Mouse (Mus musculus) hindbrain, embryonic 12.5 days (tissue): ENCODE measurements around the gene Plekha5. TPM values are rescaled to one million over a fixed set of nuclear protein-coding genes. Genes with fewer than 3 reads are reported as not detected.

Experiments
- ATAC-seq: fragments of 200-750 bp; cut with Nextera tagmentation; 2 replicates; pipeline ENCODE4 v1.8.0; 2017; ENCODE audit warnings: moderate TSS enrichment; ENCODE audit not compliant: low FRiP score
- H3K27ac ChIP-seq: fragments of 300-500 bp; sonication (generic); 2 replicates; pipeline ENCODE4 v1.5.1; 2016; ENCODE audit warnings: mild to moderate bottlenecking
- H3K27me3 ChIP-seq: fragments of 300-500 bp; sonication (generic); 2 replicates; pipeline ENCODE4 v1.6.1; 2016; ENCODE audit warnings: mild to moderate bottlenecking
- H3K36me3 ChIP-seq: fragments of 300-500 bp; sonication (generic); 2 replicates; pipeline ENCODE4 v1.6.1; 2016; ENCODE audit warnings: mild to moderate bottlenecking
- H3K4me1 ChIP-seq: fragments of 300-500 bp; sonication (generic); 2 replicates; pipeline ENCODE4 v1.6.1; 2016
- H3K4me2 ChIP-seq: fragments of 300-500 bp; sonication (generic); replicated peaks from 2 replicates; pipeline ENCODE4 v1.6.1; 2016; ENCODE audit warnings: mild to moderate bottlenecking
- H3K4me3 ChIP-seq: fragments of 300-500 bp; sonication (generic); 2 replicates; pipeline ENCODE4 v1.5.1; 2016; ENCODE audit warnings: mild to moderate bottlenecking
- H3K9ac ChIP-seq: fragments of 300-500 bp; sonication (generic); 2 replicates; pipeline ENCODE4 v1.6.1; 2016; ENCODE audit warnings: mild to moderate bottlenecking, moderate library complexity
- H3K9me3 ChIP-seq: fragments of 300-500 bp; sonication (generic); replicated peaks from 2 replicates; pipeline ENCODE4 v1.6.1; 2016; ENCODE audit warnings: mild to moderate bottlenecking
- WGBS: fragments of 180-500 bp; shearing (Covaris S2); methylation state at CpG from one replicate; pipeline ENCODE4 v1.1.7; 2016; 5-methylcytosine and 5-hydroxymethylcytosine counted together
- polyA plus RNA-seq: library from polyadenylated mRNA; unstranded; fragments of >200 nt; fragmentation: Nextera tagmentation; extraction: Ambion mirVana; gene quantifications from 2 replicates; pipeline ENCODE4 v1.2.1, GENCODE M21; 2016

Gene Plekha5
- 49.4 and 50.9 TPM in 2 replicates for polyA plus RNA-seq

- peak within 1 kb of the TSS; percentile 77 for H3K4me2 ChIP-seq
- peaks cover 21% of the 10 kb centered on the region for H3K4me1 ChIP-seq
- peak within 1 kb of the TSS; percentile 87 for H3K4me3 ChIP-seq
- no peaks in the 10 kb centered on the region for H3K27me3 ChIP-seq
- peak within 1 kb of the TSS; percentile 92 for H3K9ac ChIP-seq
- under 1% methylated on average over 24 of the region's 65 CpGs for WGBS
- peak; percentile 90 for ATAC-seq
- no peaks in the 10 kb centered on the region for H3K9me3 ChIP-seq
- peaks cover under 1% of the 10 kb centered on the region; the same call in 1 of the 2 replicates for H3K36me3 ChIP-seq
- peak within 1 kb of the TSS; percentile 94 for H3K27ac ChIP-seq
These were observed at the start of gene Plekha5 for GRCm38 (mm10) chr6:140423846-140424200. Gene Plekha5, plus strand, starts transcription at chr6:140424054.

GRCm38 (mm10) chr6:140375671-140376070 lies 48.2 kb upstream of the Plekha5 start:
- ATAC-seq: no peak
- H3K9me3 ChIP-seq: no peaks in the 10 kb centered on the region
- no peaks in the 10 kb centered on the region for H3K36me3 ChIP-seq
- H3K27me3 ChIP-seq: no peaks in the 10 kb centered on the region
- H3K27ac ChIP-seq: no peak overlapping the region
- no peak overlapping the region for H3K4me3 ChIP-seq
- H3K4me2 ChIP-seq: no peak overlapping the region
- no peaks in the 10 kb centered on the region; the same call in 1 of the 2 replicates for H3K4me1 ChIP-seq
- 40% methylated on average over 4 of the region's 4 CpGs for WGBS
- H3K9ac ChIP-seq: no peak overlapping the region

GRCm38 (mm10) chr6:140380588-140380987 lies 43.3 kb upstream of the Plekha5 start:
- no peak overlapping the region for H3K9ac ChIP-seq
- H3K4me2 ChIP-seq: no peak overlapping the region
- no peak overlapping the region for H3K27ac ChIP-seq
- no peaks in the 10 kb centered on the region for H3K27me3 ChIP-seq
- H3K4me3 ChIP-seq: no peak overlapping the region
- ATAC-seq: no peak
- WGBS: 83% methylated on average over 2 of the region's 2 CpGs
- H3K9me3 ChIP-seq: no peaks in the 10 kb centered on the region
- H3K4me1 ChIP-seq: no peaks in the 10 kb centered on the region; the same call in 1 of the 2 replicates
- H3K36me3 ChIP-seq: no peaks in the 10 kb centered on the region

GRCm38 (mm10) chr6:140381162-140381561 lies 42.7 kb upstream of the Plekha5 start:
- no peaks in the 10 kb centered on the region for H3K36me3 ChIP-seq
- no peaks in the 10 kb centered on the region for H3K9me3 ChIP-seq
- H3K4me1 ChIP-seq: no peaks in the 10 kb centered on the region; the same call in 1 of the 2 replicates
- no peaks in the 10 kb centered on the region for H3K27me3 ChIP-seq
- WGBS: 77% methylated on average over 8 of the region's 8 CpGs
- H3K27ac ChIP-seq: no peak overlapping the region
- H3K9ac ChIP-seq: no peak overlapping the region
- no peak for ATAC-seq
- no peak overlapping the region for H3K4me2 ChIP-seq
- no peak overlapping the region for H3K4me3 ChIP-seq

- ATAC-seq: no peak
- H3K36me3 ChIP-seq: no peaks in the 10 kb centered on the region
- H3K27me3 ChIP-seq: no peaks in the 10 kb centered on the region
- no peak overlapping the region for H3K27ac ChIP-seq
- H3K4me1 ChIP-seq: no peaks in the 10 kb centered on the region
- WGBS: 88% methylated on average over 10 of the region's 10 CpGs
- H3K4me3 ChIP-seq: no peak overlapping the region
- no peak overlapping the region for H3K9ac ChIP-seq
- H3K9me3 ChIP-seq: no peaks in the 10 kb centered on the region
- no peak overlapping the region for H3K4me2 ChIP-seq
These were observed 40.1 kb upstream of the Plekha5 start for GRCm38 (mm10) chr6:140383580-140384400.

- H3K27ac ChIP-seq: no peak overlapping the region
- H3K9me3 ChIP-seq: no peaks in the 10 kb centered on the region
- H3K9ac ChIP-seq: no peak overlapping the region
- H3K4me1 ChIP-seq: no peaks in the 10 kb centered on the region
- H3K4me2 ChIP-seq: no peak overlapping the region
- ATAC-seq: no peak
- no peak overlapping the region for H3K4me3 ChIP-seq
- H3K27me3 ChIP-seq: no peaks in the 10 kb centered on the region
- WGBS: 93% methylated on average over 7 of the region's 7 CpGs
- H3K36me3 ChIP-seq: no peaks in the 10 kb centered on the region
These were observed 27.2 kb upstream of the Plekha5 start for GRCm38 (mm10) chr6:140396687-140397086.

GRCm38 (mm10) chr6:140402766-140403310 lies 21.0 kb upstream of the Plekha5 start:
- 86% methylated on average over 13 of the region's 13 CpGs for WGBS
- H3K4me3 ChIP-seq: no peak overlapping the region
- ATAC-seq: no peak

GRCm38 (mm10) chr6:140411996-140412395 lies 11.9 kb upstream of the Plekha5 start:
- Histone ChIP-seq H3K36me3 (no peaks in the 10 kb centered on the region), H3K4me2 (no peak overlapping the region), H3K4me3 (no peak overlapping the region), H3K9ac (no peak overlapping the region), H3K27me3 (no peaks in the 10 kb centered on the region), H3K9me3 (no peaks in the 10 kb centered on the region), H3K4me1 (no peaks in the 10 kb centered on the region), H3K27ac (no peak overlapping the region)
- WGBS: 77% methylated on average over 3 of the region's 3 CpGs
- ATAC-seq: no peak

More at GRCm38 (mm10) chr6:140402766-140403310, 21.0 kb upstream of the Plekha5 start:
- no peak overlapping the region for H3K4me2 ChIP-seq
- no peaks in the 10 kb centered on the region for H3K36me3 ChIP-seq
- H3K9me3 ChIP-seq: no peaks in the 10 kb centered on the region
- no peak overlapping the region for H3K27ac ChIP-seq
- H3K4me1 ChIP-seq: no peaks in the 10 kb centered on the region
- H3K27me3 ChIP-seq: no peaks in the 10 kb centered on the region
- no peak overlapping the region for H3K9ac ChIP-seq

GRCm38 (mm10) chr6:140423041-140423845 lies 611 bp upstream of the Plekha5 start:
- Histone ChIP-seq H3K9ac (peak overlapping the region; percentile 92), H3K9me3 (no peaks in the 10 kb centered on the region), H3K4me1 (peaks cover 21% of the 10 kb centered on the region), H3K4me2 (peak overlapping the region; percentile 77), H3K27me3 (no peaks in the 10 kb centered on the region), H3K36me3 (no peaks in the 10 kb centered on the region), H3K27ac (peak overlapping the region; percentile 94), H3K4me3 (peak overlapping the region; percentile 87)
- WGBS: 7% methylated on average over 29 of the region's 29 CpGs
- no peak for ATAC-seq

- Histone ChIP-seq H3K9ac (peak overlapping the region; percentile 92), H3K36me3 (peaks cover 6% of the 10 kb centered on the region), H3K4me3 (peak overlapping the region; percentile 87), H3K27ac (peak overlapping the region; percentile 94), H3K27me3 (no peaks in the 10 kb centered on the region), H3K4me1 (peaks cover 21% of the 10 kb centered on the region), H3K9me3 (no peaks in the 10 kb centered on the region), H3K4me2 (peak overlapping the region; percentile 77)
- peak; percentile 83 for ATAC-seq
- WGBS: under 1% methylated on average over 60 of the region's 72 CpGs
These were observed 542 bp downstream of the Plekha5 start for GRCm38 (mm10) chr6:140424201-140424990.

GRCm38 (mm10) chr6:140424991-140425361 lies 1.1 kb downstream of the Plekha5 start:
- ATAC-seq: no peak
- peak overlapping the region; percentile 87 for H3K4me3 ChIP-seq
- 1% methylated on average over 17 of the region's 17 CpGs for WGBS
- peaks cover 7% of the 10 kb centered on the region for H3K36me3 ChIP-seq
- no peaks in the 10 kb centered on the region for H3K27me3 ChIP-seq
- peak overlapping the region; percentile 77 for H3K4me2 ChIP-seq
- no peaks in the 10 kb centered on the region for H3K9me3 ChIP-seq
- peaks cover 21% of the 10 kb centered on the region for H3K4me1 ChIP-seq
- H3K9ac ChIP-seq: peak overlapping the region; percentile 92
- H3K27ac ChIP-seq: peak overlapping the region; percentile 94
